Mouse (Mus musculus): ENCODE data around the gene Ppp1r12b. TPM values are rescaled to one million over a fixed set of nuclear protein-coding genes. Genes with fewer than 3 reads are reported as not detected.
"Not testable (repeated sequence)": the region's sequence is repeated elsewhere in the genome, so short reads cannot be mapped to it uniquely, and the experiment has no call there.

Ppp1r12b gene
- polyA plus RNA-seq, 1 experiment: 17.8 TPM

DNA sequence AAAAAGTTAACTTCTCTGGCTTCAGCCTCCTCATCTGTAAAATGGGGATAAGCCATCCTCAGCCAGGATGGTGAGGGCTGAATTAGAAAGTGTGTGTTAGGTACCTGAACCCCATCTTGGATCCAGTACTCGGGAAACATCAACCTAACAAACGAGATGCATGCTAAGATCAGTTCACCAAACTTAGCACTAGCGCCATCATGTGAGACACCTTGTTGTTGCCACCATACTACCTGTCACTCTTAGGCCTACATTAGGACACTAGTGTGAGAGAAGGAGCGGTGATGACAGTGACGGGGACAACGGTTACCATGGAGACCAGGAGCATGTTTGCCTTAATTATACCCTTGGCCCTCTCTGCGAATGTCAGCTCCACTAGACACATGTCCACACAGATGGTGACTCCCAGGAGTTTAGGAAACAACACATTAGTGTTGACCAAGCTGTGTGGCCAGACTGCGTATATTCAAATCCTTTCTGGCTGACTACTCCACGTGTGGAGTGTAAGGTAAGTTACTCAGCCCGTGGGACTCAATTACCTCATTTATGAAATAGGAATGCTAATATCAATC, 118.7 kb downstream of the Ppp1r12b start:
- 87% methylated on average over 10 of the region's 10 CpGs for WGBS
- TF ChIP-seq CTCF (IDR thresholded peaks at IDR 0.05; ENCODE audit: control insufficient read depth, insufficient read depth, low read length) (no peak), POLR2A (IDR thresholded peaks at IDR 0.05; ENCODE audit: borderline replicate concordance, control insufficient read depth, low read depth, low read length) (no peak)
- no peak overlapping the region for H3K27ac ChIP-seq (ENCODE audit: control insufficient read depth, insufficient read depth, low read depth, low read length, poor library complexity)
- H3K4me1 ChIP-seq (ENCODE audit: control insufficient read depth, insufficient read depth, low read length): no peaks in the 10 kb centered on the region
- H3K4me3 ChIP-seq (replicated peaks; ENCODE audit: control insufficient read depth, low read depth, low read length): no peak overlapping the region

DNA sequence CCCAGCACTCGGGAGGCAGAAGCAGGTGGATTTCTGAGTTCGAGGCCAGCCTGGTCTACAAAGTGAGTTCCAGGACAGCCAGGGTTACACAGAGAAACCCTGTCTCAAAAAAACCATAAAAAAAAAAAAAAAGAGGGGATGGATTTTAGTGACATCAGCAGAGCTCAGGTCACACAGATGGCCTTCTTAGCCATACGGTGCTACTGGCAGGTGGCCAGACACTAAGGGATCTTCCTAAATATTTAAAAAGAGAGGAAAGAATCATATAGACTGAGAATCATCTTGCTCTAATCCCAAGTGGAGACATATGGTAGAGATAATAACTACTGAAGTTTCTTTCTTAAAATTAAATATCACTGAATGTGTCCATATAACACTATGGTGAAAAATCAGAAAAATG, 124.9 kb downstream of the Ppp1r12b start:
- H3K27ac ChIP-seq (ENCODE audit: control insufficient read depth, insufficient read depth, low read depth, low read length, poor library complexity); H3K4me3 ChIP-seq (replicated peaks; ENCODE audit: control insufficient read depth, low read depth, low read length); H3K4me1 ChIP-seq (ENCODE audit: control insufficient read depth, insufficient read depth, low read length): not testable (repeated sequence)
- 88% methylated on average over 3 of the region's 3 CpGs for WGBS

DNA sequence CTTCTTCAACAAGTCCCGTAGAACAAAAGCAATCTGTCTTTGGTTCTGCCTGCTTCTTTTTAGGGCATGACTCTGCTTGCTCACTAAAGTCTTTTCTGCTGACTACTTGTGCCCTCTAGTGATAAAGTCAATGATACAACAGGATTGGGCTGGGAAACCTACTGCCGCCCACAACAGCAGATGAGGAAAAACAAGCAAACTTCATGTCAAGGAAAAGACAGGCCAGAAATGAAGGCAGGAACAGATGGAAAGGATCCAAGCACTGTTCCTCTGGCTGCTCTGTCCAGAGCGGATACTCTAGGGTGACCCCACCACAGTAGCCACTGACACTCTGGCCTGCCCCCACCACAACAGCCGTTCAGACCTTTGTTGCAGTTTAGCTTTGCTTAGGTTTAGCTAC, 126.1 kb downstream of the Ppp1r12b start:
- TF ChIP-seq CTCF (IDR thresholded peaks at IDR 0.05; ENCODE audit: control insufficient read depth, insufficient read depth, low read length): no peak
- no peak for TF ChIP-seq POLR2A (IDR thresholded peaks at IDR 0.05; ENCODE audit: borderline replicate concordance, control insufficient read depth, low read depth, low read length)
- 79% methylated on average over 4 of the region's 4 CpGs for WGBS
- no peaks in the 10 kb centered on the region for H3K4me1 ChIP-seq (ENCODE audit: control insufficient read depth, insufficient read depth, low read length)
- H3K4me3 ChIP-seq (replicated peaks; ENCODE audit: control insufficient read depth, low read depth, low read length): no peak overlapping the region
- no peak overlapping the region for H3K27ac ChIP-seq (ENCODE audit: control insufficient read depth, insufficient read depth, low read depth, low read length, poor library complexity)

DNA sequence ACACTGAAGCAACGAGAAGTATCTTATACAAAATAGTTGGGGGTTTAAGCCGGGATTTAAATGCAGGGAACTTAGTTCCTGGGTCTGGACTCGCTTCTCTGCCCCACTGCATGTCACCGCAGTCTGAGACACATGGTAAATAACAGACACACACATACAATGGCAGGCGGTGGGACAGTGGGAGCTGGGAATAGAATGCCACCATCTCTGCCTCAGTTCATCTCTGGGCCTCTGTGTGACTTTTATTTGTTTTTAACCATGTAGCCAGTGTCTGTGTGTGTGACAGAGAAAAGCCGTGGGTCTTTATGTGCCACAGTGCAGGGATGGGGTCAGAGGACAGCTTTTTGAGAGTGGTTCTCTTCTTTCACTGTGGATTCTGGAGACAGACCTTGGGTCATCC, 130.8 kb downstream of the Ppp1r12b start:
- Histone ChIP-seq H3K4me1 (ENCODE audit: control insufficient read depth, insufficient read depth, low read length) (no peaks in the 10 kb centered on the region), H3K27ac (ENCODE audit: control insufficient read depth, insufficient read depth, low read depth, low read length, poor library complexity) (no peak overlapping the region), H3K4me3 (replicated peaks; ENCODE audit: control insufficient read depth, low read depth, low read length) (no peak overlapping the region)
- TF ChIP-seq CTCF (IDR thresholded peaks at IDR 0.05; ENCODE audit: control insufficient read depth, insufficient read depth, low read length) (no peak), POLR2A (IDR thresholded peaks at IDR 0.05; ENCODE audit: borderline replicate concordance, control insufficient read depth, low read depth, low read length) (no peak)
- WGBS: 89% methylated on average over 6 of the region's 6 CpGs

DNA sequence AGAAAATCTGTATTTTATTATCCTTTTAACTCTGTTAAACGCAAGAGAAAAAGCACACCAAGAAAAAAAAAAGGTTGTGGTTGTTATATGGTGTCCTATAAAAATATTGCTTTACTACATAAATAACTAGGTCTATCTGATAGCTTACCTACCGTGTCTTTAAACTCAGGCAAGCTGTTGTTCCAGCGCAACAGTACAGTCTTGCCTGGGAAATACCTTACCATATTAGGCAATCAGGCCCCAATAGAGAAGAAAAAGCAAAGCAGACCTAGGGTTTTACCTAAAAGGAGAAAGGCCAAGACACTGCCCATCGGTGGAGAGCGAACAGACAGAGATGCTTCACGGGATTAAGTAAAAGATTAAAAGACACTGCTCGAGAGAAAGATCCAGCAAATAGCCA, 131.9 kb downstream of the Ppp1r12b start:
- Histone ChIP-seq H3K4me1 (ENCODE audit: control insufficient read depth, insufficient read depth, low read length) (no peaks in the 10 kb centered on the region), H3K4me3 (replicated peaks; ENCODE audit: control insufficient read depth, low read depth, low read length) (no peak overlapping the region), H3K27ac (ENCODE audit: control insufficient read depth, insufficient read depth, low read depth, low read length, poor library complexity) (no peak overlapping the region)
- 89% methylated on average over 7 of the region's 7 CpGs for WGBS
- no peak for TF ChIP-seq POLR2A (IDR thresholded peaks at IDR 0.05; ENCODE audit: borderline replicate concordance, control insufficient read depth, low read depth, low read length)

DNA sequence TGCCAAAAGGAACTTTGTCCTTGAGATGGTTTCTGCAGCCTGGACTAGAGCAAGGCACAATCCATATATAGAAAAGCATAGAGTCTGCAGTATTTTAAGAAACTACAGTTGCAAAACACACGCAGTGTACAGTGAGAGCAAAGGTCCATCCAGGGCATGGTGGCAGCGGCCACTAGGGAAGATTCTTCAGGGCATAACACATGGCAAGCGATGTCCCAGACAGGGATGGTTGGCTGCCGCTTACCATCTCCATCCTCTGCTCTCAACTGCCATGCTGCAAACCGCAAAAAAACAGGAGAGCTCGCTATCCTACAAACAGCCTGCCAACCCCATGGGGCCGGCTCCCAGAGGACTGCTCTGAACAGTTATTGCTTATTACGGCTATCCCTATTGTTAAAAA, 132.4 kb downstream of the Ppp1r12b start:
- TF ChIP-seq CTCF (IDR thresholded peaks at IDR 0.05; ENCODE audit: control insufficient read depth, insufficient read depth, low read length) (no peak), POLR2A (IDR thresholded peaks at IDR 0.05; ENCODE audit: borderline replicate concordance, control insufficient read depth, low read depth, low read length) (no peak)
- no peaks in the 10 kb centered on the region; the same call in 1 of the 2 replicates for H3K4me1 ChIP-seq (ENCODE audit: control insufficient read depth, insufficient read depth, low read length)
- H3K27ac ChIP-seq (ENCODE audit: control insufficient read depth, insufficient read depth, low read depth, low read length, poor library complexity): no peak overlapping the region
- no peak overlapping the region for H3K4me3 ChIP-seq (replicated peaks; ENCODE audit: control insufficient read depth, low read depth, low read length)
- 89% methylated on average over 8 of the region's 8 CpGs for WGBS

DNA sequence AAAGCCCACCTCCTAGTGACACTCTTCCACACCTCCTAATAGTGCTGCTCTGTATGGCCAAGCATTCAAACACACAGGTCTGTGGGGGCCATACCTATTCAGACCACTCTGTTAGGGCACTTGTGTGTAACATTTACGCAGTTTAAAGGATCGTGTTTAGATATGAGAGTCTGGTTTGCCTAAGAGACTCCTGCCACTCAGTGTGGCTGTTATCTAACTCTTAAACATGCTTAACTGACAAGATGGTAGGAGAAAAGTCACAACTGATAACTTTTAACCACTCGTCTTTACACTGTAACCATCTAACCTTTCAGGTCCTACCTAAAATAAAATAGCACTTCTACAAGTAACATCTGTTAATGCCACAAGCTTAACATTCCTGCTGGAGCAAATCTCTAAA, 134.9 kb downstream of the Ppp1r12b start:
- H3K4me1 ChIP-seq (ENCODE audit: control insufficient read depth, insufficient read depth, low read length): peaks cover 2% of the 10 kb centered on the region
- H3K27ac ChIP-seq (ENCODE audit: control insufficient read depth, insufficient read depth, low read depth, low read length, poor library complexity): no peak overlapping the region
- no peak overlapping the region for H3K4me3 ChIP-seq (replicated peaks; ENCODE audit: control insufficient read depth, low read depth, low read length)
- WGBS: 69% methylated on average over 3 of the region's 3 CpGs
- no peak for TF ChIP-seq POLR2A (IDR thresholded peaks at IDR 0.05; ENCODE audit: borderline replicate concordance, control insufficient read depth, low read depth, low read length)
- no peak for TF ChIP-seq CTCF (IDR thresholded peaks at IDR 0.05; ENCODE audit: control insufficient read depth, insufficient read depth, low read length)

DNA sequence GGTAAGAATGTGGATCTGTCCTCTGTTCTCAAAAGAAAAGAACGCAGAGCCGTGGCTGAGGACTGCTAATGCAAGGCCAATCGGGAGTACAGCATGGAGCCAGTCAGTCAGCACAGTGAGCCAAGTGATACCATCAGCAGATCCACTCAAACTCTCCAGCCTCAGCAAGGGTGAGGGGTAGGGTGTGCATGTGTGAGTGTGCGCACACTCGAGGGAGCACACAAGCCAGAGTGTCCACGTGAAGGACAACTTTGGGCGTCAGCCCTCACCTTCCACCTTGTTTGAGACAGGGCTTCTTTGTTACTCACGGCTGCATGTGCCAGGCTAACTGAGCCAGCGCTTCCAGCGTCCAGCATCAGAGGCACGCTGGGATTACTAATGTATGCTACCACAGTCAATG, 136.5 kb downstream of the Ppp1r12b start:
- Histone ChIP-seq H3K27ac (ENCODE audit: control insufficient read depth, insufficient read depth, low read depth, low read length, poor library complexity) (no peak overlapping the region), H3K4me1 (ENCODE audit: control insufficient read depth, insufficient read depth, low read length) (peaks cover 2% of the 10 kb centered on the region), H3K4me3 (replicated peaks; ENCODE audit: control insufficient read depth, low read depth, low read length) (no peak overlapping the region)
- WGBS: 90% methylated on average over 11 of the region's 11 CpGs
- TF ChIP-seq CTCF (IDR thresholded peaks at IDR 0.05; ENCODE audit: control insufficient read depth, insufficient read depth, low read length): no peak
- no peak for TF ChIP-seq POLR2A (IDR thresholded peaks at IDR 0.05; ENCODE audit: borderline replicate concordance, control insufficient read depth, low read depth, low read length)

DNA sequence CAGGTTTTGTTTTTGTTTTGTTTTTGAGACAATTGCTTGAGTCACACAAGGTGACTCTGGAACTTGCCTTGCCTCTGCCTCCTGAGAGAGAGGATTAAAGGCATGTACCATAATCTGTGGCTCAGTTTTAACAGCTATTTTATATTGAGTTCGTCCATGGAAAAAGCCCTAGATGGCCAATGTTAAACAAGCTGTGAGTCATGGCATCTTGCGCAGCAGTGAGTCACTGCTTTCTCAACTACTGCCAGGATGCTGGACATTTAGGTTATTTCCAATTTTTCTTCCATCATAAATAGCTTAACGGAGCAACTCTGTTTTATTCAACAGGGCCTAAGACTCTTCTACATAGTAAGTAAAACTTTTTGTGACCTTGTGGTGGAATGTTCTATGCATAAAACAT, 137.0 kb downstream of the Ppp1r12b start:
- Histone ChIP-seq H3K4me1 (ENCODE audit: control insufficient read depth, insufficient read depth, low read length) (peaks cover 2% of the 10 kb centered on the region), H3K4me3 (replicated peaks; ENCODE audit: control insufficient read depth, low read depth, low read length) (no peak overlapping the region), H3K27ac (ENCODE audit: control insufficient read depth, insufficient read depth, low read depth, low read length, poor library complexity) (no peak overlapping the region)
- TF ChIP-seq POLR2A (IDR thresholded peaks at IDR 0.05; ENCODE audit: borderline replicate concordance, control insufficient read depth, low read depth, low read length): no peak
- TF ChIP-seq CTCF (IDR thresholded peaks at IDR 0.05; ENCODE audit: control insufficient read depth, insufficient read depth, low read length): no peak
- 84% methylated on average over 3 of the region's 3 CpGs for WGBS

Measured in bone marrow, adult 2 months (tissue).